Mouse (Mus musculus): ENCODE results near the gene Serpinb6b. TPM values are rescaled to one million over a fixed set of nuclear protein-coding genes. Genes with fewer than 3 reads are reported as not detected.

The Serpinb6b gene
- polyA plus RNA-seq, 1 experiment from 2014 or later = 9.5 TPM

DNA sequence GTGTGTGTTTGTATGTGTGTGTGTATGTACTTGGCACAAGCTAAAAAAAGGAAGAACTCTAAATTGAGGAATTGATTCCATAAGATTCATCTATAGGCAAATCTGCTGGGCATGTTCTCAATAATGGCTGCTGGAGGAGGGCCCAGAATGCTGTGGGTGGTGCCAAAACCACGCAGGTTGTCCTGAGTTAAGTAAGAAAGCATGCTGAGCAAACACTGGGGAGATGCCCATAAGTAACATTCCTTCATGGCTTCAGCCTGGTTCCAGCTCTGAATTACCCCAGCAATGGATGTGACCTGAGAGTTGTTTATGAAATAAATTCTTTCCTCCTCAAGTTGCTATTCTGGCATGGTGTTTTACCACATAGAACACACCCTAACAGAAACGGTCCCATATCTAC lies 48.3 kb downstream of the Serpinb6b start:
- no peak for TF ChIP-seq EP300 (optimal IDR thresholded peaks at IDR 0.05)
- no peak for TF ChIP-seq CTCF (IDR thresholded peaks at IDR 0.05; ENCODE audit: low read depth)
- no peak overlapping the region for H3K9ac ChIP-seq (ENCODE audit: low read length)
- no peaks in the 10 kb centered on the region for H3K4me1 ChIP-seq (replicated peaks; ENCODE audit: control insufficient read depth, insufficient read depth)
- ATAC-seq (ENCODE audit: low FRiP score, low TSS enrichment) (no peak), DNase-seq (ENCODE audit: low spot score) (no peak)
- H3K27ac ChIP-seq (replicated peaks) = no peak overlapping the region
- no peaks in the 10 kb centered on the region; the same call in 1 of the 2 replicates for H3K36me3 ChIP-seq (ENCODE audit: control insufficient read depth, insufficient read depth, low read length)
- H3K4me2 ChIP-seq (replicated peaks; ENCODE audit: low read depth) = no peak overlapping the region
- H3K9me3 ChIP-seq (ENCODE audit: control insufficient read depth, low read length) = no peaks in the 10 kb centered on the region
- H3K27me3 ChIP-seq (ENCODE audit: control insufficient read depth, insufficient read depth, low read length) = no peaks in the 10 kb centered on the region
- WGBS = 41% methylated on average over 2 of the region's 2 CpGs
- no peak overlapping the region for H3K4me3 ChIP-seq (ENCODE audit: low read depth, low read length)

DNA sequence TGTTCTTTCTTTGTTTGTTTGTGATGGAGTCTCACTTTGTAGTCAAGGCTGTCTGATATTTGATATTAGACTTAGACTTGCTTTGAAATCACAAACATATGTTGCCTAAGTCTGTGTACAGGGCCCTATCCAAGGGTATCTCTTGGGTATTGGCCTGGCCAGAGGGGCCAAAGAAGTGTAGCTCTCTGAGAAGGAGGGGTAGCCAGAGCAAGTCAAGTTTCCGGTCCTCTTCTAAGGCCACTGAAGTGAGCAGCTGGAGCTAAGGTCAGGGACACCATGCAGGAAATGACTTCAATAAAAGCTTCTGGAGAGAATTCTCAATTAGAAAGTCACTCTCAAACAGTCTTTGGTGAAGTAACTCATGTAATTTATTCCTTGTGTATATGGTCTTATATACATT lies 57.4 kb downstream of the Serpinb6b start:
- Histone ChIP-seq H3K36me3 (ENCODE audit: control insufficient read depth, insufficient read depth, low read length) (no peaks in the 10 kb centered on the region), H3K9ac (ENCODE audit: low read length) (no peak overlapping the region), H3K9me3 (ENCODE audit: control insufficient read depth, low read length) (no peaks in the 10 kb centered on the region), H3K4me2 (replicated peaks; ENCODE audit: low read depth) (no peak overlapping the region), H3K27me3 (ENCODE audit: control insufficient read depth, insufficient read depth, low read length) (no peaks in the 10 kb centered on the region), H3K4me3 (ENCODE audit: low read depth, low read length) (no peak overlapping the region), H3K27ac (replicated peaks) (no peak overlapping the region), H3K4me1 (replicated peaks; ENCODE audit: control insufficient read depth, insufficient read depth) (no peaks in the 10 kb centered on the region)
- WGBS = 88% methylated on average over 1 of the region's 1 CpGs
- ATAC-seq (ENCODE audit: low FRiP score, low TSS enrichment) = no peak
- TF ChIP-seq CTCF (IDR thresholded peaks at IDR 0.05; ENCODE audit: low read depth) = no peak
- no peak for TF ChIP-seq EP300 (optimal IDR thresholded peaks at IDR 0.05)
- DNase-seq (ENCODE audit: low spot score) = no peak

DNA sequence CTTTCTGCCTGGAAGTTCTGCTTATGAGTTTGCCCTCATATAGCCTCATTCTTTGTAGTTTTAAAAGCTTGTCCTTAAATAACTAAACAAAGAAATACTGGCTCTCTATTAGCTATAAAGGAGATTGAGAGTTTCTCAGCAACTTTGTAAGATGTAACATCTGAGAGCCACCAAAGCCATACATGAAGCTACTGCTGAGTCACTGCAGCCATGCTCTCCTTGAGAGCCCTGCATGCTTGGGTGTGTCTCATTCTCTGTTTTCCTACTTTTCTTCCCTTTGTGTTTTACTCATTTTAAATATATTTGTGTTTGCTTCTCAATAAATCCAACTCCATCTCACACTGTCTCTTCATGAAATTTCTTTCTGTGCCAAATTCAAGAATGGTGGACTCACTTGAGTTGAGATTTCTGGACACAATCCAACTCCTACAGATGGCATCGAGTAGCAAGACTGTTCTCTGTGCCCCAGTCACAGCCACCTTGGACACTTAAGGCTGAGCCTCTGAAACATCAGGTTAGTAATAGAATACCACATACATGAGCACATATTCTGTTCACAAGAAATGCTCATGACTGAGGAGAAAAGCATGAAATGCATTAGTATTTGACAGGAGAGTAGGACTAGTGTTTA lies 61.5 kb downstream of the Serpinb6b start:
- H3K4me3 ChIP-seq (ENCODE audit: low read depth, low read length) = no peak overlapping the region
- H3K4me2 ChIP-seq (replicated peaks; ENCODE audit: low read depth) = no peak overlapping the region
- 43% methylated on average over 1 of the region's 1 CpGs for WGBS
- H3K4me1 ChIP-seq (replicated peaks; ENCODE audit: control insufficient read depth, insufficient read depth) = no peaks in the 10 kb centered on the region
- H3K36me3 ChIP-seq (ENCODE audit: control insufficient read depth, insufficient read depth, low read length) = no peaks in the 10 kb centered on the region
- H3K27ac ChIP-seq (replicated peaks) = no peak overlapping the region
- no peak for DNase-seq (ENCODE audit: low spot score)
- no peak for ATAC-seq (ENCODE audit: low FRiP score, low TSS enrichment)
- H3K9me3 ChIP-seq (ENCODE audit: control insufficient read depth, low read length) = no peaks in the 10 kb centered on the region
- no peaks in the 10 kb centered on the region for H3K27me3 ChIP-seq (ENCODE audit: control insufficient read depth, insufficient read depth, low read length)
- TF ChIP-seq CTCF (IDR thresholded peaks at IDR 0.05; ENCODE audit: low read depth) (no peak), EP300 (optimal IDR thresholded peaks at IDR 0.05) (no peak)
- H3K9ac ChIP-seq (ENCODE audit: low read length) = no peak overlapping the region

DNA sequence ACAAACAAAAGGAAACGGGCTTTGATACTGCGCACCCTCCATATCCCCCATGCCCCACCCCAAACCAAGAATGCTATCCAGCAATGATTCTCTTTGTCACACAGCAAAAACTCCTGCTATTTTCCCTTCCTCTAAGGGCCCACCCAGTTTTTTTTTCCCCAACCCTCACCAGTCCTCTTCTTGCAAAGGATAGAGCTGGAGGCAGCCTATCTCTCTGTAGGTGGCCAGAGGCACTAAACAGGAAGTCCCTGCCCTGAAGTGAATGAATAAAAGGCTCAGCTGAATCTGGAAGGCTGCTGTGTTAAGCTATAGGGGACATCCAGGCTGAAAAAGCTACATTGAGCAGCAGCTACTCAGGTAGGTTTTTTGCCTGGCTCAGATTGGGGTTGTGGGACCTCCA lies 62.2 kb downstream of the Serpinb6b start, which contains the start of gene Serpinb9b:
TSS of gene Serpinb9b (plus strand) at position 173 of the 400 bp plus-strand sequence.
- Histone ChIP-seq H3K9me3 (ENCODE audit: control insufficient read depth, low read length) (no peaks in the 10 kb centered on the region), H3K36me3 (ENCODE audit: control insufficient read depth, insufficient read depth, low read length) (no peaks in the 10 kb centered on the region), H3K27me3 (ENCODE audit: control insufficient read depth, insufficient read depth, low read length) (no peaks in the 10 kb centered on the region), H3K4me1 (replicated peaks; ENCODE audit: control insufficient read depth, insufficient read depth) (no peaks in the 10 kb centered on the region), H3K4me2 (replicated peaks; ENCODE audit: low read depth) (no peak within 1 kb of the TSS), H3K9ac (ENCODE audit: low read length) (no peak within 1 kb of the TSS), H3K4me3 (ENCODE audit: low read depth, low read length) (no peak within 1 kb of the TSS), H3K27ac (replicated peaks) (no peak within 1 kb of the TSS)
- TF ChIP-seq CTCF (IDR thresholded peaks at IDR 0.05; ENCODE audit: low read depth) (no peak), EP300 (optimal IDR thresholded peaks at IDR 0.05) (no peak)
- WGBS = 57% methylated on average over 2 of the region's 2 CpGs
- ATAC-seq (ENCODE audit: low FRiP score, low TSS enrichment) (no peak), DNase-seq (ENCODE audit: low spot score) (no peak)

DNA sequence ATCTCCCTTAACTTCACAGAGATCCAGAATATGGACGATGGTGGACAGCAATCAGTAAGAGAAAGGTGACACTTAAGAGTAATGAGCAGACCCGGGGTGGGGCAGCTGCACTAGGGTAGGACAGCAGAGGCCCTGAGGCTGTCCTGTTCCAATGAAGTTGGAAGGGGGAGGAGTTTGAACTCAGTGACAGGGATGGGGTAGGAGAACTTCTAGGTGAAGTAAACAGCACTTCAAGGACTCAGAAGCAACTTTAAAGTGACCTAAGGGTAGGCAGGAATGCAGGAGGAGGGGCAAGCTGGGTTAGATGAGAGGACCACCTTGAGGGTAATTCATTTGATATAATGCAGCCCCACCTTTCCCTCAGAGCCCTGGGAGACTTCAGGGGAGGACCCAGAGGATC lies 63.1 kb downstream of the Serpinb6b start:
- DNase-seq (ENCODE audit: low spot score) = no peak
- Histone ChIP-seq H3K9ac (ENCODE audit: low read length) (no peak overlapping the region), H3K27me3 (ENCODE audit: control insufficient read depth, insufficient read depth, low read length) (no peaks in the 10 kb centered on the region), H3K27ac (replicated peaks) (no peak overlapping the region), H3K36me3 (ENCODE audit: control insufficient read depth, insufficient read depth, low read length) (no peaks in the 10 kb centered on the region), H3K4me3 (ENCODE audit: low read depth, low read length) (no peak overlapping the region), H3K9me3 (ENCODE audit: control insufficient read depth, low read length) (no peaks in the 10 kb centered on the region), H3K4me2 (replicated peaks; ENCODE audit: low read depth) (no peak overlapping the region), H3K4me1 (replicated peaks; ENCODE audit: control insufficient read depth, insufficient read depth) (no peaks in the 10 kb centered on the region)
- ATAC-seq (ENCODE audit: low FRiP score, low TSS enrichment) = no peak
- TF ChIP-seq EP300 (optimal IDR thresholded peaks at IDR 0.05) (no peak), CTCF (IDR thresholded peaks at IDR 0.05; ENCODE audit: low read depth) (no peak)
- 22% methylated on average over 2 of the region's 2 CpGs for WGBS

DNA sequence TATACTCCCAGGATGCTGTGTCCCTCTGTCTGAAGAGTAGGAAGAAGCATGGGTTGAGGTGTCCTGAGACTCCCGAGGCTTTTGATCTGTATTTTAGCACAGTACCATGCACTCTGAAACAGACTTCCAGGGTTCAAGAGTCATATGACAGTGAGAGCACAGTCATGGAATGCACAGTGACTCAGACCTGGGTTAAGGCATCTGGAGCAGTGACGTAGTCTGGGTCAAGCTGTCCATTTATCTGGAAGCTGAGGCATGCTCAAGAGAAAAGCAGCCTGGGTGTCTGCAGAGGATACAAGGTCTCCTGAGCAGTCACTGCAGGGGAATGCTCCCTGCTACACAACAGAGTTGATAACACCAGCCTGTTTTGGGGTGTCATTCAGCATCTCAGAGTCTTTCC lies 63.5 kb downstream of the Serpinb6b start:
- DNase-seq (ENCODE audit: low spot score) = no peak
- no peaks in the 10 kb centered on the region for H3K9me3 ChIP-seq (ENCODE audit: control insufficient read depth, low read length)
- no peak overlapping the region for H3K27ac ChIP-seq (replicated peaks)
- ATAC-seq (ENCODE audit: low FRiP score, low TSS enrichment) = peak; percentile 51; the same call in 1 of the 2 replicates
- H3K9ac ChIP-seq (ENCODE audit: low read length) = no peak overlapping the region
- no peak overlapping the region for H3K4me2 ChIP-seq (replicated peaks; ENCODE audit: low read depth)
- H3K4me1 ChIP-seq (replicated peaks; ENCODE audit: control insufficient read depth, insufficient read depth) = no peaks in the 10 kb centered on the region
- H3K36me3 ChIP-seq (ENCODE audit: control insufficient read depth, insufficient read depth, low read length) = no peaks in the 10 kb centered on the region
- H3K4me3 ChIP-seq (ENCODE audit: low read depth, low read length) = no peak overlapping the region
- 41% methylated on average over 2 of the region's 2 CpGs for WGBS
- TF ChIP-seq CTCF (IDR thresholded peaks at IDR 0.05; ENCODE audit: low read depth) (no peak), EP300 (optimal IDR thresholded peaks at IDR 0.05) (no peak)
- no peaks in the 10 kb centered on the region for H3K27me3 ChIP-seq (ENCODE audit: control insufficient read depth, insufficient read depth, low read length)

Other genes with a start within 250 kb of the Serpinb6b start
- 0.12 and 0.15 TPM in 2 replicates for gene Mylk4, start 181.3 kb upstream of the Serpinb6b start, polyA plus RNA-seq (2015; fragmentation: Nextera tagmentation; extraction: Ambion mirVana)
- gene Wrnip1, start 163.2 kb upstream of the Serpinb6b start, polyA plus RNA-seq (2015; fragmentation: Nextera tagmentation; extraction: Ambion mirVana) = 14.4 and 17.0 TPM in 2 replicates
- not detected in 2 replicates for gene D930007J09Rik, start 162.4 kb upstream of the Serpinb6b start, polyA plus RNA-seq (2015; fragmentation: Nextera tagmentation; extraction: Ambion mirVana)
- gene Serpinb1a, start 114.0 kb upstream of the Serpinb6b start, polyA plus RNA-seq (2015; fragmentation: Nextera tagmentation; extraction: Ambion mirVana) = 80.1 and 91.1 TPM in 2 replicates
- 0.07 and 0.10 TPM in 2 replicates for gene Serpinb1c, start 67.0 kb upstream of the Serpinb6b start, polyA plus RNA-seq (2015; fragmentation: Nextera tagmentation; extraction: Ambion mirVana)
- 5.5 and 6.3 TPM in 2 replicates for gene Serpinb9, start 38.0 kb downstream of the Serpinb6b start, polyA plus RNA-seq (2015; fragmentation: Nextera tagmentation; extraction: Ambion mirVana)
- 2.7 and 4.9 TPM in 2 replicates for gene Serpinb9b, start 62.2 kb downstream of the Serpinb6b start, polyA plus RNA-seq (2015; fragmentation: Nextera tagmentation; extraction: Ambion mirVana)
- 1.3 and 2.0 TPM in 2 replicates for gene Serpinb1b, start 113.4 kb downstream of the Serpinb6b start, polyA plus RNA-seq (2015; fragmentation: Nextera tagmentation; extraction: Ambion mirVana)
- not detected in 2 replicates for gene Serpinb9c, start 194.5 kb downstream of the Serpinb6b start, polyA plus RNA-seq (2015; fragmentation: Nextera tagmentation; extraction: Ambion mirVana)
- gene Serpinb9d, start 227.8 kb downstream of the Serpinb6b start, polyA plus RNA-seq (2015; fragmentation: Nextera tagmentation; extraction: Ambion mirVana) = not detected in 2 replicates